Mouse (Mus musculus): ENCODE measurements around the gene Samd4b. TPM values are rescaled to one million over a fixed set of nuclear protein-coding genes. Genes with fewer than 3 reads are reported as not detected.
A peak's percentile ranks its signal among the peaks of the same experiment; 100 is the strongest.

The Samd4b gene
- total and polyA plus RNA-seq, 3 experiments = 6.4 to 45.9 TPM; not detected in 1

DNA sequence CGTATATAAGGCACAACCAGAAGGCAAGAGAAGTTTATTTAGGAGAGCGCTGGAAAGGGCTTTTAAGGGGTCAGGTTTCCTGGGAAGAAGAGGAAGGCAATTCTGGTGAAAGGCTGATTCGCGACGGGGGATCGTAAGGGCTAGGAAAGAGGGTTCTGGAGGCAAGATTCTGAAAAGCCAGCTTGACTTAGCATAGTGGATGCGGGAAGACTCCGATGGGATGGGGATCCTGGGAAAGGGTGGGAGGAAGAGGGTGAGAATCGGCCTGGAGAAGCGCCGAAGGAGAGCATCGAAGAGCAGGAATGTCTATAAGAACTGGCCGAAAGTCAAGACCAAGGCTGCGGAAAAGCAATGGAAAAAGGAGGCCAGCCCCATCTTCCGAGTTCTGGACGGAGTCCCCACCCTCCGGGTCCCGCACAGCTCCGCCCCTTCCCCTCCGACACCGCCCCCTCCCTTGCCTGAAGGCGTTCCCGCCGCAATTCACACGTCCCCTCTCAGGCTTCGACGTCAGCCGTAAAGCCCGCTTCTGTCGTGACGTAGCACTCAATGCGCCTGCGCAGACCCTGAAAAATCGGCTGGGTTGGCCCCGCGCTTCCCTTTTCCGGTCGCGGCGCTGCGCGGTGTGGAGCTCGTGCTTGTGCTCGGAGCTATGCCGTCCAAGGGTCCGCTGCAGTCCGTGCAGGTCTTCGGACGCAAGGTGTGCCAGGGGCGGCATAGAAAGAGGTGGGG, 247.6 kb downstream of the Samd4b start, which contains the start of gene Rps16 (continued):
- TF ChIP-seq E2F4 (IDR thresholded peaks at IDR 0.05; ENCODE audit: borderline replicate concordance, low read depth, low read length) (peak; percentile 69; the same call in 1 of the 2 replicates), BHLHE40 (IDR thresholded peaks at IDR 0.05; ENCODE audit: borderline replicate concordance, low read depth, low read length) (no peak), SMC3 (IDR thresholded peaks at IDR 0.05; ENCODE audit: low read depth, low read length) (no peak), GABPA (IDR thresholded peaks at IDR 0.05; ENCODE audit: low read depth, low read length) (no peak), NELFE (IDR thresholded peaks at IDR 0.05; ENCODE audit: low read depth, low read length) (peak; percentile 90), HCFC1 (IDR thresholded peaks at IDR 0.05; ENCODE audit: low read depth, low read length) (peak; percentile 94), ELF1 (IDR thresholded peaks at IDR 0.05; ENCODE audit: low read depth, low read length) (peak; percentile 94)

Other genes starting within 250 kb of the Samd4b start
- 2,133 and 2,343 TPM in 2 replicates for gene Rps16, start 247.5 kb downstream of the Samd4b start, total RNA-seq (2012; rRNA removed)
- 1,000 to 10,000 TPM; 1,661 to 1,740 TPM for gene Rps16, start 247.5 kb downstream of the Samd4b start, polyA plus RNA-seq (2012; ENCODE audit: insufficient read depth in 1 of 2, insufficient read length in 2 of 2, low read depth in 1 of 2, low replicate concordance in 2 of 2, missing spikeins in 1 of 2)
- gene Plekhg2, start 225.5 kb downstream of the Samd4b start, total RNA-seq (2012; rRNA removed) = 1.1 and 1.8 TPM in 2 replicates
- 1 to 10 TPM in 1 of 2 experiments, not detected in 1; 9.2 TPM for gene Plekhg2, start 225.5 kb downstream of the Samd4b start, polyA plus RNA-seq (2012; ENCODE audit: insufficient read depth in 1 of 2, insufficient read length in 2 of 2, low read depth in 1 of 2, low replicate concordance in 2 of 2, missing spikeins in 1 of 2)
- 0.50 and 0.65 TPM in 2 replicates for gene Zfp36, start 217.9 kb downstream of the Samd4b start, total RNA-seq (2012; rRNA removed)
- gene Zfp36, start 217.9 kb downstream of the Samd4b start, polyA plus RNA-seq (2012; ENCODE audit: insufficient read depth in 1 of 2, insufficient read length in 2 of 2, low read depth in 1 of 2, low replicate concordance in 2 of 2, missing spikeins in 1 of 2) = 1 to 10 TPM in 1 of 2 experiments, not detected in 1; 2.8 TPM
- gene Med29, start 205.4 kb downstream of the Samd4b start, total RNA-seq (2012; rRNA removed) = 23.7 and 31.1 TPM in 2 replicates
- gene Med29, start 205.4 kb downstream of the Samd4b start, polyA plus RNA-seq (2012; ENCODE audit: insufficient read depth in 1 of 2, insufficient read length in 2 of 2, low read depth in 1 of 2, low replicate concordance in 2 of 2, missing spikeins in 1 of 2) = 10 to 100 TPM in 1 of 2 experiments, not detected in 1; 39.6 TPM
- 49.9 and 53.5 TPM in 2 replicates for gene Paf1, start 205.2 kb downstream of the Samd4b start, total RNA-seq (2012; rRNA removed)
- gene Paf1, start 205.2 kb downstream of the Samd4b start, polyA plus RNA-seq (2012; ENCODE audit: insufficient read depth in 1 of 2, insufficient read length in 2 of 2, low read depth in 1 of 2, low replicate concordance in 2 of 2, missing spikeins in 1 of 2) = 100 to 1,000 TPM in 1 of 2 experiments, 10 to 100 TPM in 1; 99.9 to 645 TPM
- gene Gmfg, start 160.7 kb downstream of the Samd4b start, total RNA-seq (2012; rRNA removed) = 25.1 and 31.2 TPM in 2 replicates
- 10 to 100 TPM in 1 of 2 experiments, not detected in 1; 25.0 TPM for gene Gmfg, start 160.7 kb downstream of the Samd4b start, polyA plus RNA-seq (2012; ENCODE audit: insufficient read depth in 1 of 2, insufficient read length in 2 of 2, low read depth in 1 of 2, low replicate concordance in 2 of 2, missing spikeins in 1 of 2)
- 1.2 and 1.9 TPM in 2 replicates for gene Lrfn1, start 146.2 kb downstream of the Samd4b start, total RNA-seq (2012; rRNA removed)
- 1 to 10 TPM in 1 of 2 experiments, not detected in 1; 5.8 TPM for gene Lrfn1, start 146.2 kb downstream of the Samd4b start, polyA plus RNA-seq (2012; ENCODE audit: insufficient read depth in 1 of 2, insufficient read length in 2 of 2, low read depth in 1 of 2, low replicate concordance in 2 of 2, missing spikeins in 1 of 2)
- gene Ifnl2, start 87.7 kb downstream of the Samd4b start, total RNA-seq (2012; rRNA removed) = not detected in 2 replicates
- not detected for gene Ifnl2, start 87.7 kb downstream of the Samd4b start, polyA plus RNA-seq (2012; ENCODE audit: insufficient read depth in 1 of 2, insufficient read length in 2 of 2, low read depth in 1 of 2, low replicate concordance in 2 of 2, missing spikeins in 1 of 2)
- gene Ifnl3, start 75.3 kb downstream of the Samd4b start, total RNA-seq (2012; rRNA removed) = not detected in 2 replicates
- gene Ifnl3, start 75.3 kb downstream of the Samd4b start, polyA plus RNA-seq (2012; ENCODE audit: insufficient read depth in 1 of 2, insufficient read length in 2 of 2, low read depth in 1 of 2, low replicate concordance in 2 of 2, missing spikeins in 1 of 2) = not detected
- not detected in 2 replicates for gene Sycn, start 57.3 kb downstream of the Samd4b start, total RNA-seq (2012; rRNA removed)
- gene Sycn, start 57.3 kb downstream of the Samd4b start, polyA plus RNA-seq (2012; ENCODE audit: insufficient read depth in 1 of 2, insufficient read length in 2 of 2, low read depth in 1 of 2, low replicate concordance in 2 of 2, missing spikeins in 1 of 2) = not detected
- not detected in 2 replicates for gene Nccrp1, start 50.9 kb downstream of the Samd4b start, total RNA-seq (2012; rRNA removed)
- not detected for gene Nccrp1, start 50.9 kb downstream of the Samd4b start, polyA plus RNA-seq (2012; ENCODE audit: insufficient read depth in 1 of 2, insufficient read length in 2 of 2, low read depth in 1 of 2, low replicate concordance in 2 of 2, missing spikeins in 1 of 2)
- 9.3 and 9.7 TPM in 2 replicates for gene Pak4, start within 50 bp of the Samd4b start, total RNA-seq (2012; rRNA removed)
- gene Pak4, start within 50 bp of the Samd4b start, polyA plus RNA-seq (2012; ENCODE audit: insufficient read depth in 1 of 2, insufficient read length in 2 of 2, low read depth in 1 of 2, low replicate concordance in 2 of 2, missing spikeins in 1 of 2) = 10 to 100 TPM in 1 of 2 experiments, not detected in 1; 26.6 TPM
- gene Acp7, start 33.2 kb upstream of the Samd4b start, total RNA-seq (2012; rRNA removed) = not detected in 2 replicates
- gene Acp7, start 33.2 kb upstream of the Samd4b start, polyA plus RNA-seq (2012; ENCODE audit: insufficient read depth in 1 of 2, insufficient read length in 2 of 2, low read depth in 1 of 2, low replicate concordance in 2 of 2, missing spikeins in 1 of 2) = not detected
- not detected in 2 replicates for gene Fbxo27, start 94.7 kb upstream of the Samd4b start, total RNA-seq (2012; rRNA removed)
- gene Fbxo27, start 94.7 kb upstream of the Samd4b start, polyA plus RNA-seq (2012; ENCODE audit: insufficient read depth in 1 of 2, insufficient read length in 2 of 2, low read depth in 1 of 2, low replicate concordance in 2 of 2, missing spikeins in 1 of 2) = not detected
- 0.10 TPM in 1 of 2 replicates, not detected in the other for gene Fbxo17, start 118.7 kb upstream of the Samd4b start, total RNA-seq (2012; rRNA removed)
- gene Fbxo17, start 118.7 kb upstream of the Samd4b start, polyA plus RNA-seq (2012; ENCODE audit: insufficient read depth in 1 of 2, insufficient read length in 2 of 2, low read depth in 1 of 2, low replicate concordance in 2 of 2, missing spikeins in 1 of 2) = under 1 TPM in 1 of 2 experiments, not detected in 1; 0.43 TPM
- 137 and 141 TPM in 2 replicates for gene Mrps12, start 143.7 kb upstream of the Samd4b start, total RNA-seq (2012; rRNA removed)
- gene Mrps12, start 143.7 kb upstream of the Samd4b start, polyA plus RNA-seq (2012; ENCODE audit: insufficient read depth in 1 of 2, insufficient read length in 2 of 2, low read depth in 1 of 2, low replicate concordance in 2 of 2, missing spikeins in 1 of 2) = 100 to 1,000 TPM in 1 of 2 experiments, not detected in 1; 126 TPM
- gene Sars2, start 143.8 kb upstream of the Samd4b start, total RNA-seq (2012; rRNA removed) = 19.2 and 21.3 TPM in 2 replicates
- 10 to 100 TPM in 1 of 2 experiments, not detected in 1; 51.4 TPM for gene Sars2, start 143.8 kb upstream of the Samd4b start, polyA plus RNA-seq (2012; ENCODE audit: insufficient read depth in 1 of 2, insufficient read length in 2 of 2, low read depth in 1 of 2, low replicate concordance in 2 of 2, missing spikeins in 1 of 2)
- gene Ccer2, start 158.0 kb upstream of the Samd4b start, total RNA-seq (2012; rRNA removed) = not detected in 2 replicates
- gene Ccer2, start 158.0 kb upstream of the Samd4b start, polyA plus RNA-seq (2012; ENCODE audit: insufficient read depth in 1 of 2, insufficient read length in 2 of 2, low read depth in 1 of 2, low replicate concordance in 2 of 2, missing spikeins in 1 of 2) = under 1 TPM in 1 of 2 experiments, not detected in 1; 0.11 TPM
- 31.8 and 35.7 TPM in 2 replicates for gene Sirt2, start 168.6 kb upstream of the Samd4b start, total RNA-seq (2012; rRNA removed)
- gene Sirt2, start 168.6 kb upstream of the Samd4b start, polyA plus RNA-seq (2012; ENCODE audit: insufficient read depth in 1 of 2, insufficient read length in 2 of 2, low read depth in 1 of 2, low replicate concordance in 2 of 2, missing spikeins in 1 of 2) = 10 to 100 TPM in 1 of 2 experiments, not detected in 1; 72.4 TPM
- gene Nfkbib, start 169.4 kb upstream of the Samd4b start, total RNA-seq (2012; rRNA removed) = 30.7 and 32.9 TPM in 2 replicates
- 10 to 100 TPM in 1 of 2 experiments, not detected in 1; 52.7 TPM for gene Nfkbib, start 169.4 kb upstream of the Samd4b start, polyA plus RNA-seq (2012; ENCODE audit: insufficient read depth in 1 of 2, insufficient read length in 2 of 2, low read depth in 1 of 2, low replicate concordance in 2 of 2, missing spikeins in 1 of 2)
- 32.9 and 39.9 TPM in 2 replicates for gene Rinl, start 190.8 kb upstream of the Samd4b start, total RNA-seq (2012; rRNA removed)
- 10 to 100 TPM in 1 of 2 experiments, not detected in 1; 63.9 TPM for gene Rinl, start 190.8 kb upstream of the Samd4b start, polyA plus RNA-seq (2012; ENCODE audit: insufficient read depth in 1 of 2, insufficient read length in 2 of 2, low read depth in 1 of 2, low replicate concordance in 2 of 2, missing spikeins in 1 of 2)
- 246 and 303 TPM in 2 replicates for gene Hnrnpl, start 210.4 kb upstream of the Samd4b start, total RNA-seq (2012; rRNA removed)
- 1,000 to 10,000 TPM in 1 of 2 experiments, 100 to 1,000 TPM in 1; 684 to 1,095 TPM for gene Hnrnpl, start 210.4 kb upstream of the Samd4b start, polyA plus RNA-seq (2012; ENCODE audit: insufficient read depth in 1 of 2, insufficient read length in 2 of 2, low read depth in 1 of 2, low replicate concordance in 2 of 2, missing spikeins in 1 of 2)
- gene Ech1, start 227.1 kb upstream of the Samd4b start, total RNA-seq (2012; rRNA removed) = 82.8 and 99.5 TPM in 2 replicates
- 10 to 100 TPM in 1 of 2 experiments, not detected in 1; 74.7 TPM for gene Ech1, start 227.1 kb upstream of the Samd4b start, polyA plus RNA-seq (2012; ENCODE audit: insufficient read depth in 1 of 2, insufficient read length in 2 of 2, low read depth in 1 of 2, low replicate concordance in 2 of 2, missing spikeins in 1 of 2)
- gene Lgals4, start 235.7 kb upstream of the Samd4b start, total RNA-seq (2012; rRNA removed) = 1.5 and 2.1 TPM in 2 replicates
- 1 to 10 TPM in 1 of 2 experiments, not detected in 1; 5.1 TPM for gene Lgals4, start 235.7 kb upstream of the Samd4b start, polyA plus RNA-seq (2012; ENCODE audit: insufficient read depth in 1 of 2, insufficient read length in 2 of 2, low read depth in 1 of 2, low replicate concordance in 2 of 2, missing spikeins in 1 of 2)

Data from MEL (cell line).